10 mouse cellular contexts compared by ENCODE assay signal in the genomic region with DNA sequence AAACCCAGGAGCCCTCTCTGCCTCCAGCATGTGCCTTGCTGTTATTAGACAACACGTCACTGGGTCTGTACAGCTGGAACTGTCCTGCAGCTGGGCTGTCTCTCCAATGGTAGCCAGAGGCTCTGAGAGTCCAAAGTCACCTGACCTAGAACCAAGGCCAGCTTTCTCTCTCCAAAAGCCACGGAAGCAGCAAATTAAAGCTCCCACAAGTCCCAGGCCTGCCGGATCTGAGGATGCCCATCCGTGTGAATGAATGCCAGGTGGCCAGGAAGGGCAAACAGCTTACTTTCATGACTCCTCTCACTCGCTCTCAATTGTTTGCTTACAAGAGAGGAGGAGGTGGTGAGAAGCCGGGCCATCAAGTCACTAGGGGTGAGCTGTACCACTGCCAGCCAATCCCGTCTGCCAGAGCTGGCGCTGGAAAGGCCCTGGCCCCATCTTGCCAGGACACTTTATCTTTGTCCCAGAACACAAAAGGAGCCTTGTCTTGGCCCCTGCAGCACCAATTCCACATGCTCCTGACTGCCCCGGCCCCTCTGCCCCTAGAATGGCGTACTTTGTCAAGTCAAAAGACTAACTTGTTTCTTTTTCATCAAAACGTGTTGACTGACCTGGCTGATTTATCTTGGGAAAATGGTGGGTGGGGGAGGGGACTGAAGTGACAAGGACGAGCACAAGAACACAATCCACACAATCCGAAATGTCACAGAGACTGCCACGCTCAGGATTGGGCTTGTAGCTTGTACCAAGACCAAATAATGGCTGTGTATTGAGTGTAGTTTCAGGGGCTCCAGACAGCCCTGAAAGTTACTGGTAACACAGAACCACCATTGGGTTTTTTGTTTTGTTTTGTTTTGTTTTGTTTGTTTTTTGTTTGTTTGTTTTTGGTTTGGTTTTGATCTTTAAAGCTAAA. TPM values are rescaled to one million over a fixed set of nuclear protein-coding genes. Genes with fewer than 3 reads are reported as not detected.
DNase-seq lines count a peak whose midpoint lies in the region; ATAC-seq and TF ChIP-seq lines count a peak whose summit lies in the region.
"Had no signal": no experiment of that assay in that cellular context is flagged by ENCODE, and none has a peak within 500 bp of the region (broad histone marks: within the 10 kb centered on the region; RNA-seq: fewer than 3 reads in every experiment).

No protein-coding gene starts in this region.

- no peaks in the 10 kb centered on the region for H3K27me3 ChIP-seq in stomach, embryonic 14.5 days (ENCODE audit: control insufficient read depth, insufficient read depth, low read length)
- no peaks in the 10 kb centered on the region for H3K27me3 ChIP-seq in stomach, postnatal 0 days (ENCODE audit: control insufficient read depth, insufficient read depth, low read length)
- H3K27me3 ChIP-seq in heart, embryonic 10.5 days (ENCODE audit: insufficient read depth, poor library complexity, severe bottlenecking): no peaks in the 10 kb centered on the region
- H3K27me3 ChIP-seq: CH12.LX had no signal

- no peak overlapping the region for H3K9ac ChIP-seq in stomach, embryonic 14.5 days (replicated peaks; ENCODE audit: low read depth, low read length)
- no peak overlapping the region for H3K9ac ChIP-seq in stomach, postnatal 0 days (ENCODE audit: low read length)

- no peaks in the 10 kb centered on the region for H3K9me3 ChIP-seq in stomach, embryonic 14.5 days (ENCODE audit: control insufficient read depth, low read depth, low read length)
- H3K9me3 ChIP-seq in stomach, postnatal 0 days (ENCODE audit: control insufficient read depth, low read length): no peaks in the 10 kb centered on the region
- H3K9me3 ChIP-seq in heart, embryonic 10.5 days: no peaks in the 10 kb centered on the region

- peak; percentile 51; the same call in 1 of the 2 replicates for ATAC-seq in stomach, embryonic 14.5 days (ENCODE audit: insufficient number of reproducible peaks, insufficient read depth, low FRiP score, low read depth)
- ATAC-seq in stomach, postnatal 0 days (ENCODE audit: low FRiP score, low TSS enrichment): no peak
- ATAC-seq in monocyte, adult 5-6 weeks (replicated peaks; ENCODE audit: insufficient number of reproducible peaks, low FRiP score, low TSS enrichment, poor library complexity, severe bottlenecking): no peak

- no peak for TF ChIP-seq EP300 in stomach, postnatal 0 days (optimal IDR thresholded peaks at IDR 0.05)

- no peak overlapping the region for H3K4me2 ChIP-seq in stomach, embryonic 14.5 days (replicated peaks; ENCODE audit: low read depth, low read length)
- no peak overlapping the region for H3K4me2 ChIP-seq in stomach, postnatal 0 days (replicated peaks; ENCODE audit: low read depth)

- no peak overlapping the region for H3K27ac ChIP-seq in stomach, embryonic 14.5 days (ENCODE audit: low read length)
- no peak overlapping the region for H3K27ac ChIP-seq in stomach, postnatal 0 days (replicated peaks)
- 0 out of 2 replicates have a peak overlapping the region, but pooled peaks have one; percentile 37 for H3K27ac ChIP-seq in heart, embryonic 10.5 days

- TF ChIP-seq CTCF in stomach, postnatal 0 days (IDR thresholded peaks at IDR 0.05; ENCODE audit: low read depth): no peak

- H3K36me3 ChIP-seq in stomach, embryonic 14.5 days (ENCODE audit: control insufficient read depth, insufficient read depth, low read length): no peaks in the 10 kb centered on the region
- no peaks in the 10 kb centered on the region for H3K36me3 ChIP-seq in stomach, postnatal 0 days (ENCODE audit: control insufficient read depth, insufficient read depth, low read length)
- no peaks in the 10 kb centered on the region for H3K36me3 ChIP-seq in heart, embryonic 10.5 days

- no peak overlapping the region for H3K4me3 ChIP-seq in stomach, embryonic 14.5 days (ENCODE audit: low read depth, low read length)
- no peak overlapping the region for H3K4me3 ChIP-seq in stomach, postnatal 0 days (ENCODE audit: low read depth, low read length)
- no peak overlapping the region for H3K4me3 ChIP-seq in heart, embryonic 10.5 days

- peak; percentile 17 for DNase-seq in gastrocnemius, adult 18-20 months (ENCODE audit: low spot score)
- no peak for DNase-seq in gastrocnemius, postnatal 4 days (ENCODE audit: low spot score in 2 of 2)
- no peak for DNase-seq in stomach, postnatal 0 days (ENCODE audit: low spot score)
- DNase-seq in heart, embryonic 10.5 days (ENCODE audit: low spot score): no peak
- DNase-seq in layer of hippocampus, postnatal 14 days (ENCODE audit: low spot score in 2 of 2): peak; percentile 48 to 58
- DNase-seq in testis, postnatal 14 days (ENCODE audit: low spot score): peak; percentile 82

- peaks cover 11% of the 10 kb centered on the region; the same call in 1 of the 2 replicates for H3K4me1 ChIP-seq in stomach, embryonic 14.5 days (ENCODE audit: control insufficient read depth, insufficient read depth, low read length)
- H3K4me1 ChIP-seq in stomach, postnatal 0 days (replicated peaks; ENCODE audit: control insufficient read depth, insufficient read depth): 0 out of 2 replicates have a peak, but pooled peaks cover 4% of the 10 kb centered on the region
- H3K4me1 ChIP-seq in heart, embryonic 10.5 days: peaks cover 16% of the 10 kb centered on the region; the same call in 1 of the 2 replicates

- WGBS in stomach, embryonic 14.5 days: 32% methylated on average over 14 of the region's 14 CpGs
- WGBS in stomach, postnatal 0 days: 26% methylated on average over 14 of the region's 14 CpGs
- WGBS in heart, embryonic 10.5 days: 34% methylated on average over 14 of the region's 14 CpGs

RNA-seq across cellular contexts. Expression of gene F830045P16Rik, which starts 6.8 kb away (rescaled TPM):
- not detected for total RNA-seq in gastrocnemius, adult 18-20 months (2021)
- total RNA-seq in gastrocnemius, postnatal 4 days (2021): under 1 TPM in 1 of 2 experiments, not detected in 1; 0.18 TPM
- not detected in 2 replicates for polyA plus RNA-seq in stomach, embryonic 14.5 days (2014; fragmentation: Nextera tagmentation; extraction: Ambion mirVana)
- polyA plus RNA-seq in stomach, postnatal 0 days (2015; fragmentation: Nextera tagmentation; extraction: Ambion mirVana): 0.05 TPM in 1 of 2 replicates, not detected in the other
- polyA plus RNA-seq in heart, embryonic 10.5 days (2016; fragmentation: Nextera tagmentation; extraction: Ambion mirVana): 0.06 TPM in 1 of 2 replicates, not detected in the other
- total RNA-seq in layer of hippocampus, postnatal 14 days (2021): under 1 TPM; 0.32 to 0.38 TPM
- total RNA-seq in monocyte, adult 5-6 weeks (2017): 0.67 TPM in 1 of 3 replicates, not detected in the others
- total RNA-seq: CH12.LX had no signal
- polyA plus RNA-seq: cortical plate, adult 2 months had no signal

Comparison
In these comparisons a context has a peak if more than half of its experiments do, and no peak if none do; other contexts are left out.
1. DNase-seq: peak in gastrocnemius, adult 18-20 months (single experiment), layer of hippocampus, postnatal 14 days (2 of 2) and testis, postnatal 14 days (single experiment); none in gastrocnemius, postnatal 4 days (0 of 2), stomach, postnatal 0 days (single experiment) and heart, embryonic 10.5 days (single experiment).